Mouse (Mus musculus): ENCODE measurements around the gene Fam189a1. TPM values are rescaled to one million over a fixed set of nuclear protein-coding genes. Genes with fewer than 3 reads are reported as not detected.

The Fam189a1 gene
- polyA plus RNA-seq, 1 experiment from 2014 or later: 0.31 TPM

GRCm38 (mm10) chr7:64988015-64988414, 168.4 kb downstream of the Fam189a1 start:
- no peak overlapping the region for H3K4me3 ChIP-seq
- no peak for ATAC-seq (replicated peaks; ENCODE audit: insufficient number of reproducible peaks, insufficient read depth, low FRiP score, low read depth)
- no peaks in the 10 kb centered on the region for H3K9me3 ChIP-seq (replicated peaks)
- WGBS: 86% methylated on average over 2 of the region's 2 CpGs
- H3K36me3 ChIP-seq: no peaks in the 10 kb centered on the region
- H3K9ac ChIP-seq: no peak overlapping the region
- H3K4me1 ChIP-seq (replicated peaks): no peaks in the 10 kb centered on the region
- no peak overlapping the region for H3K4me2 ChIP-seq
- H3K27ac ChIP-seq: no peak overlapping the region
- no peaks in the 10 kb centered on the region for H3K27me3 ChIP-seq

DNA sequence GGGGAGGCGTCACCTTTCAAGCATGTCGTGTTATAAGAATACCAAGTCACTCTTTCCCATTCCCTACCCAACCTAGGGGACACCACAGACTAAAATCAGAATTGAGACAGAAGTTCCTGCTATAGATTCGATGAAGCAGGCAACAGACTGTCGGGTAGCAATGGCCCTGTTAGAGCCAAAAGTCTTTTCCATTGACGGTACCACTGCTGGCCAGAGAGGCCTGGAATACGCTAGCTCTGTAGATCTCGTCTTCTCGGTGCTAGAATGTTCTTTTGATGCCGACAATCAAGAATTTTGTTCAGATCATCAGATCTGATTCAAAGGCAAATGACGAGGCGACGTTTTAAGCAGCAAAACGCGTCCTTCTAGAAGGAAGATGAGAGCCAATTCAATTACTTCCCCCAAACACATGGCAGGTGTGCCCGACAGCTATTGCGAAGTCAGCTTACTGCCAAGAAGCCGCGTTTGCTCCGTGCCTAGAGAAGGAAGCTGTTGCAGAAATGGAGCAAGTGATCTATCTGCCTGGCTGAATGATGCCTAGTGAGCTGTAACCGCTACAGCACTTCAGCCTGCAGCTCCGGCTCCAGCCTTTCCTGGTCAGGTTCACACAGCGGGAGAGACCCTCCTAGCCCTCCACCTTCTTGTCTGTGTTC, 171.8 kb downstream of the Fam189a1 start:
- WGBS: 84% methylated on average over 22 of the region's 22 CpGs
- Histone ChIP-seq H3K4me2 (no peak overlapping the region), H3K4me1 (replicated peaks) (no peaks in the 10 kb centered on the region), H3K9ac (no peak overlapping the region), H3K27ac (no peak overlapping the region), H3K36me3 (no peaks in the 10 kb centered on the region), H3K9me3 (replicated peaks) (no peaks in the 10 kb centered on the region), H3K27me3 (no peaks in the 10 kb centered on the region), H3K4me3 (no peak overlapping the region)
- ATAC-seq (replicated peaks; ENCODE audit: insufficient number of reproducible peaks, insufficient read depth, low FRiP score, low read depth): no peak

DNA sequence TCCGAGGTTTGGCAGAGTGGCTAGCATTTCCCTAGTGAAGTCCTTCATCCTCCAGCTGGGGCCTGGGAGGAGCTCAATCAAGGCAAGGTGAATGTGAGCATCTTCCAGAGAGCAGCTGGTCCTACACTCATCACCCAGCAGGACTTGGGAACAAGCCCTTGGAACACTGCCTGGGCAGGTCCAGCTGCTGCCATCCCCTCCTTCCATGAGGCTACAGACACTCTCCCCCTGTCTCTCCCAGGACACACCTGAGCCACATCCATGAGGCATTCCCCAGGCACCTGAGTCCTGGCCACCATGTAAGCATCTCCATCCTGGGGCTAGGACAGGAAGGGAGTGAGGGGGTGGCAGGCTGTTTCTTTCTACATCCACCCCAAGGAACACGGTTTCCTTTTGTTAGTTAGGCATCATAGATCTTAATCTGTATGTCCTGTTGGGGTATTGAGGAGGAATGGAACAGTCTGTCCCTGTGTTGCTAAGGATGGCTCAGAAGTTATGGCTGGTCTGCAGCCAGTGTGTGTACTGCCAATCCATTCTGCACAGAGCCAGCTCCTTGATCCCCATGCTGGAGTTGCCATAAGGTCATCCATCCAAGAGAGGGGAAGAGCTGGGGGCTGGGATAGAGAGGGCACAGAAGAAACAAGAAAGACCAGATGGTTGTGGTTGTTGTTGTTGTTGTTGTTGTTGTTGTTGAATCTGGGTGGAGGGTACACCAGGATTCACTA, 174.7 kb downstream of the Fam189a1 start:
- no peak for ATAC-seq (replicated peaks; ENCODE audit: insufficient number of reproducible peaks, insufficient read depth, low FRiP score, low read depth)
- H3K4me3 ChIP-seq: no peak overlapping the region
- H3K4me1 ChIP-seq (replicated peaks): no peaks in the 10 kb centered on the region
- no peak overlapping the region for H3K27ac ChIP-seq
- no peaks in the 10 kb centered on the region for H3K9me3 ChIP-seq (replicated peaks)
- WGBS: 46% methylated on average over 2 of the region's 2 CpGs
- no peak overlapping the region for H3K9ac ChIP-seq
- no peak overlapping the region for H3K4me2 ChIP-seq
- H3K36me3 ChIP-seq: no peaks in the 10 kb centered on the region
- H3K27me3 ChIP-seq: no peaks in the 10 kb centered on the region

DNA sequence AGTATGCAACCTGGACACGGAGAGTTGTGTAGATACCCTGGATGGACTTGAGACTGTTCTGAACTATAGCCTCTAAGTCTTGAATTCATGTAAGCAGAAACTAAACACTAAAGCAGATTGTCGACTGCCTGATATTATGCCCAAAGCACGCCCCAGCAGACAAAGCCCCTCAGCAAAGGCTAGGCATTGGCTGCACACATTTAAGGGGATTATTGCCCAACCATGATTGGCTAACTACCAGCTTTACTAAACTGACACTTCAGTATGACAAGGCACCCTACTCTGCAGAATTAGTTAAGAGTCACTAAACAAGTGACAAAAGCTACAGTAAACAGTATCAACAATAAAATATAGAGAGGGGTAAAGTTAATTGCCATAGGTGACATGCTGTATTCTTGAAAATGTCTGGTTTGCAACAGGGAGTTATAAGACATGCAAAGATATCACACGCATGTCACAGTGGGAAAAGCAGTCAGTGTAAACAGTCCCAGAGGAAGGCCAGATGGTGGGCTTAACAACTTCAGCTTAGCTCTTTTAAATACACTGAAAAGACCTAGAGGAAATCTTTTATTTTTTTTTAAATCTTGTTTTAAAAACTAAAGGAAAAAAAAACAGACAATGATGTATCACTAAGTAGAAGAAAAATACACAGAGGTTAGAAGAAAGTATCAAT, 182.6 kb downstream of the Fam189a1 start:
- WGBS: 78% methylated on average over 4 of the region's 4 CpGs
- H3K9ac ChIP-seq: no peak overlapping the region
- H3K36me3 ChIP-seq: no peaks in the 10 kb centered on the region
- no peak overlapping the region for H3K4me3 ChIP-seq
- H3K4me2 ChIP-seq: no peak overlapping the region
- H3K27me3 ChIP-seq: no peaks in the 10 kb centered on the region
- H3K9me3 ChIP-seq (replicated peaks): no peaks in the 10 kb centered on the region
- ATAC-seq (replicated peaks; ENCODE audit: insufficient number of reproducible peaks, insufficient read depth, low FRiP score, low read depth): no peak
- H3K4me1 ChIP-seq (replicated peaks): no peaks in the 10 kb centered on the region
- no peak overlapping the region for H3K27ac ChIP-seq

DNA sequence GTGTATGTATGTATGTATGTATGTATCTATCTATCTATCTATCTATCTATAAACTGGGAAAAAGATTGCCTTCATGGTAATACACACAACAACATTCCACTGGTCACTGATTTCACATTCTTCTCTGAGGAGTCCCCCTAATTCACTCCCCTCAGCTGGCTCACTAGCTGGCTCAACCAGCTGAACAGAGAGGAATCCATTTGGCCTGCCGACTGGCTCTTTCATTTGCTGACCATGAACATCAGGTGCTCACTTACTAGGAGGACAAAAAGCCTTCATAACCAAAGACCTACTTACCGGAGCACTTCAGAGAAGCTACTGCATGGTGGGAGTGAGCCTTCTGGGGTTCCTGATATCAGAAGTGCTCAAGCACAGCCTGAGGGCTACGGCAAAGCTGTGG, 194.2 kb downstream of the Fam189a1 start:
- Histone ChIP-seq H3K4me3 (no peak overlapping the region), H3K9ac (no peak overlapping the region), H3K4me1 (replicated peaks) (no peaks in the 10 kb centered on the region), H3K36me3 (no peaks in the 10 kb centered on the region), H3K9me3 (replicated peaks) (no peaks in the 10 kb centered on the region), H3K4me2 (no peak overlapping the region), H3K27me3 (no peaks in the 10 kb centered on the region), H3K27ac (no peak overlapping the region)
- ATAC-seq (replicated peaks; ENCODE audit: insufficient number of reproducible peaks, insufficient read depth, low FRiP score, low read depth): no peak
- 72% methylated on average over 3 of the region's 3 CpGs for WGBS

GRCm38 (mm10) chr7:64959087-64959486, 197.3 kb downstream of the Fam189a1 start:
- WGBS: 42% methylated on average over 6 of the region's 6 CpGs
- H3K4me2 ChIP-seq: no peak overlapping the region

DNA sequence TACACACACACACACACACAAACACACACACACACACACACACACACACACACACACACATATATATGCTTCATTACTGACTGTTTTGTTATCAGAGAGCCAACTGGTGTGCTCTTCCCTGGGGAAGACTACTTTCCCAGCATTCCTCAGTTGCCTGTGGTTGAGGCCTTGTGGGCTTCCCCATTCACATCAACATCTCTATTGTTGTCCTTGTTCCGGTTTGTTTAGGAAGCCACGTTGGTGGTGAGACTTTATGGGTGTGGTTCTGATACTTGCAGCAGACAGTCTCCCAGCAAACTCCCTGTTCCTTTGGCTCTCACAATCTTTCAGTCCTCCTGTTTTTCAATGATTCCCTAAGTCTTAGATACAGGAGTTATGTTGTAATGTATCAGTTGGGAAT, 204.2 kb downstream of the Fam189a1 start:
- Histone ChIP-seq H3K4me2 (no peak overlapping the region), H3K27me3 (no peaks in the 10 kb centered on the region), H3K27ac (no peak overlapping the region), H3K4me3 (no peak overlapping the region), H3K36me3 (no peaks in the 10 kb centered on the region), H3K9me3 (replicated peaks) (no peaks in the 10 kb centered on the region), H3K9ac (no peak overlapping the region), H3K4me1 (replicated peaks) (no peaks in the 10 kb centered on the region)
- ATAC-seq (replicated peaks; ENCODE audit: insufficient number of reproducible peaks, insufficient read depth, low FRiP score, low read depth): no peak
- 44% methylated on average over 2 of the region's 2 CpGs for WGBS

More at GRCm38 (mm10) chr7:64959087-64959486, 197.3 kb downstream of the Fam189a1 start:
- no peaks in the 10 kb centered on the region for H3K36me3 ChIP-seq
- no peaks in the 10 kb centered on the region for H3K27me3 ChIP-seq
- ATAC-seq (replicated peaks; ENCODE audit: insufficient number of reproducible peaks, insufficient read depth, low FRiP score, low read depth): no peak
- no peaks in the 10 kb centered on the region for H3K4me1 ChIP-seq (replicated peaks)
- H3K9ac ChIP-seq: no peak overlapping the region
- H3K27ac ChIP-seq: no peak overlapping the region
- H3K9me3 ChIP-seq (replicated peaks): no peaks in the 10 kb centered on the region
- no peak overlapping the region for H3K4me3 ChIP-seq

DNA sequence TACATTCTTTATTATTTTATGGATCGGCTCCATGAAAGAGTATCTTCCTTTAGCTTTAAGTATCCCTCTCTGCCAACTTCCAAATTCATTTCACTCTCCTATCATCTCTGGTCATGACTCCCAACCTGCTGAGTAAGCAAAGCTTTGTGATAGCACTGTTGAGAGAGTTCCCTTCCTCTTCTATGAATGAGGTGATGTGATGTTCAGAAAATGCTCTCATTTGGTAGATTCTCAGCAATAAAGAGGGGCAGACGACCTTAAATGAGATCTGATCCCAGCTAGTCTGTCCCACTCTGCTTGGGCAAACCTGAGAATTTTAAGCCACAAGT, 205.6 kb downstream of the Fam189a1 start:
- Histone ChIP-seq H3K36me3 (no peaks in the 10 kb centered on the region), H3K4me3 (no peak overlapping the region), H3K27ac (no peak overlapping the region), H3K9ac (no peak overlapping the region), H3K27me3 (no peaks in the 10 kb centered on the region), H3K9me3 (replicated peaks) (no peaks in the 10 kb centered on the region), H3K4me2 (no peak overlapping the region), H3K4me1 (replicated peaks) (no peaks in the 10 kb centered on the region)
- no peak for ATAC-seq (replicated peaks; ENCODE audit: insufficient number of reproducible peaks, insufficient read depth, low FRiP score, low read depth)
- 59% methylated on average over 2 of the region's 2 CpGs for WGBS

DNA sequence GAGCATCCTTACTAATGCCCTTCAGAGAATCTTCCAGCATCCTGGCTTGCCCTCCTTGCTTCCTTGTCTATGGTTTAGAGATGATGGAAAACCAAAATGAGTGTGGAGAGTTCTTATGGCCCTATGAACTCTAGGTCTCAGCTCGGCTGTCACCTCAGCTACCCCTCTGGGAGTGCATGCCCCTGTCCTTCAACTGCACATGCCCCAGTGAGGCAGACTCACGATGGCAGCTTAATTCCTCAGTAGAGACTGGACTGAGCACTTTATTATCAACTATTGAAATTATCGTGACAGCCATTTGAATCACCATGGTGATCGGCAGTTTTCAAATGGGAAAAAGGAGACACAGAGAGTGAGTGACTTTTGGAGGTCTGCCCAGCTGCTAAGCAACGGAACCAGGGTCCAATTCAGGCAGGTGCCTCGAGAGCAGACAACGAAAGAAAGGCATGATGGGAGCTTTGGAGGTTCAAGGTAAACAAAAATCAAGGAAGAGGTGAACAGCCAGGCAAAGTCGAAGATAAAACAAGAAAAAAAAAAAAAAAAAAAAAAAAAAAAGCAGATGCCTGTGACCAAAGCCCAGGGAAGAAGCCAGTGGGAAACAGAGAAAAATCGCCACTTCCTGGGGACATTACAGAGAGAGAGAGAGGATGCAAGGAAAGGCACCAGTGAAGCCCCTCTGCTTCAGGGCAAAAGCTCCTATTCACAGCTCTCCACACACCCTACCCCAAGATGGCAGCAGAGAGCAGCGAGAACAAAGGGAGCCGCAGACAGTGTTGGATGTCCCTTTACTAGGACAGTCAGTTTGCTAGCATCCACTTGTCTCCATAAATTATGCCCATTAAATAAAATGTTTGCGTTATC, 206.2 kb downstream of the Fam189a1 start:
- Histone ChIP-seq H3K27me3 (no peaks in the 10 kb centered on the region), H3K27ac (no peak overlapping the region), H3K36me3 (no peaks in the 10 kb centered on the region), H3K4me1 (replicated peaks) (no peaks in the 10 kb centered on the region), H3K4me2 (no peak overlapping the region), H3K9me3 (replicated peaks) (no peaks in the 10 kb centered on the region), H3K9ac (no peak overlapping the region), H3K4me3 (no peak overlapping the region)
- no peak for ATAC-seq (replicated peaks; ENCODE audit: insufficient number of reproducible peaks, insufficient read depth, low FRiP score, low read depth)
- WGBS: 46% methylated on average over 12 of the region's 12 CpGs

DNA sequence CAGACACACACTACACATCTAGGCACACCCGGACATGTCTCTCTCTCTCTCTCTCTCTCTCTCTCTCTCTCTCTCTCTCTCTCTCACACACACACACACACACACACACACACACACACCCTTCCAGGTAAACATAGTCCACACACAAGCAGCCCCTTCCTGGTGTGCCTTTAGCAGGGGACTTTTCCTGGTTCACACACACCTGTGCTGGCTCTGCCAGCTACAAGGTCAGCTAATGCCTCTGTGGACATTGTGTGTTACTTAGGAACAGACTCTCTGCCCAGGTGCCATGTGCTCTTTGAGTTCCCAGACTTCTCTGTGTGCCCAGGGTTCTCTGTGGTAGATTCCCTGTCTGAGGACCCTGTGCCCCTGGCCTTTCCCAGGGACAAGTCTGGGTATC, 206.9 kb downstream of the Fam189a1 start:
- no peak for ATAC-seq (replicated peaks; ENCODE audit: insufficient number of reproducible peaks, insufficient read depth, low FRiP score, low read depth)
- no peak overlapping the region for H3K4me3 ChIP-seq
- no peaks in the 10 kb centered on the region for H3K36me3 ChIP-seq
- no peak overlapping the region for H3K9ac ChIP-seq
- H3K27ac ChIP-seq: no peak overlapping the region
- H3K27me3 ChIP-seq: no peaks in the 10 kb centered on the region
- no peaks in the 10 kb centered on the region for H3K4me1 ChIP-seq (replicated peaks)
- 73% methylated on average over 1 of the region's 1 CpGs for WGBS
- no peak overlapping the region for H3K4me2 ChIP-seq
- H3K9me3 ChIP-seq (replicated peaks): no peaks in the 10 kb centered on the region

GRCm38 (mm10) chr7:64944686-64945085, 211.7 kb downstream of the Fam189a1 start:
- no peak overlapping the region for H3K27ac ChIP-seq
- no peaks in the 10 kb centered on the region for H3K4me1 ChIP-seq (replicated peaks)
- no peak overlapping the region for H3K4me3 ChIP-seq
- no peaks in the 10 kb centered on the region for H3K9me3 ChIP-seq (replicated peaks)
- no peak for ATAC-seq (replicated peaks; ENCODE audit: insufficient number of reproducible peaks, insufficient read depth, low FRiP score, low read depth)
- WGBS: 76% methylated on average over 5 of the region's 5 CpGs
- no peaks in the 10 kb centered on the region for H3K27me3 ChIP-seq
- no peak overlapping the region for H3K9ac ChIP-seq
- no peak overlapping the region for H3K4me2 ChIP-seq
- H3K36me3 ChIP-seq: no peaks in the 10 kb centered on the region
